Mouse (Mus musculus): ENCODE results near the gene Tas2r135.

- no peak for TF ChIP-seq CTCF (IDR thresholded peaks at IDR 0.05; ENCODE audit: low read depth)
- no peak for TF ChIP-seq EP300 (IDR thresholded peaks at IDR 0.05; ENCODE audit: low read depth)
Measured at GRCm38 (mm10) chr6:42399938-42400337, 5.3 kb upstream of the Tas2r135 start, which contains the start of gene Tas2r143.

Measured in liver, postnatal 0 days (tissue).